Mouse (Mus musculus): ENCODE data around the gene Lyl1. TPM values are rescaled to one million over a fixed set of nuclear protein-coding genes. Genes with fewer than 3 reads are reported as not detected.

The Lyl1 gene
- polyA plus RNA-seq, 1 experiment, result 8.5 TPM

- DNase-seq (ENCODE audit: low read depth), result no peak
These were observed 21.8 kb downstream of the Lyl1 start, which contains the start of gene G430095P16Rik for GRCm38 (mm10) chr8:84722850-84723570. Gene G430095P16Rik (plus strand): TSS chr8:84723007.

- DNase-seq (ENCODE audit: low read depth), result no peak
These were observed 22.3 kb downstream of the Lyl1 start for GRCm38 (mm10) chr8:84723571-84723900.

GRCm38 (mm10) chr8:84724683-84725082 is 23.4 kb downstream of the Lyl1 start:
- DNase-seq (ENCODE audit: low read depth), result no peak

GRCm38 (mm10) chr8:84725246-84725940 is 24.1 kb downstream of the Lyl1 start:
- DNase-seq (ENCODE audit: low read depth), result no peak

- no peak for DNase-seq (ENCODE audit: low read depth)
These were observed 24.6 kb downstream of the Lyl1 start for GRCm38 (mm10) chr8:84725941-84726259.

- DNase-seq (ENCODE audit: low read depth), result no peak
These were observed 27.2 kb downstream of the Lyl1 start for GRCm38 (mm10) chr8:84728474-84728873.

- DNase-seq (ENCODE audit: low read depth), result no peak
These were observed 28.7 kb downstream of the Lyl1 start for GRCm38 (mm10) chr8:84729921-84730362.

GRCm38 (mm10) chr8:84730541-84731370 is 29.5 kb downstream of the Lyl1 start:
- no peak for DNase-seq (ENCODE audit: low read depth)

- no peak for DNase-seq (ENCODE audit: low read depth)
These were observed 30.3 kb downstream of the Lyl1 start for GRCm38 (mm10) chr8:84731371-84732177.

GRCm38 (mm10) chr8:84732545-84732944 is 31.3 kb downstream of the Lyl1 start:
- DNase-seq (ENCODE audit: low read depth), result no peak

- no peak for DNase-seq (ENCODE audit: low read depth)
These were observed 31.7 kb downstream of the Lyl1 start for GRCm38 (mm10) chr8:84732996-84733395.

- no peak for DNase-seq (ENCODE audit: low read depth)
These were observed 32.7 kb downstream of the Lyl1 start for GRCm38 (mm10) chr8:84733959-84734358.

GRCm38 (mm10) chr8:84734680-84735079 is 33.4 kb downstream of the Lyl1 start:
- no peak for DNase-seq (ENCODE audit: low read depth)

- no peak for DNase-seq (ENCODE audit: low read depth)
These were observed 34.3 kb downstream of the Lyl1 start for GRCm38 (mm10) chr8:84735597-84735996.

- no peak for DNase-seq (ENCODE audit: low read depth)
These were observed 35.3 kb downstream of the Lyl1 start for GRCm38 (mm10) chr8:84736521-84736920.

GRCm38 (mm10) chr8:84737608-84738007 is 36.4 kb downstream of the Lyl1 start:
- DNase-seq (ENCODE audit: low read depth), result no peak

- no peak for DNase-seq (ENCODE audit: low read depth)
These were observed 37.0 kb downstream of the Lyl1 start for GRCm38 (mm10) chr8:84738266-84738665.

GRCm38 (mm10) chr8:84738715-84739400 is 37.6 kb downstream of the Lyl1 start:
- no peak for DNase-seq (ENCODE audit: low read depth)

- DNase-seq (ENCODE audit: low read depth), result no peak
These were observed 38.1 kb downstream of the Lyl1 start for GRCm38 (mm10) chr8:84739401-84739742.

- DNase-seq (ENCODE audit: low read depth), result no peak
These were observed 39.9 kb downstream of the Lyl1 start for GRCm38 (mm10) chr8:84740895-84741843.

All from gonadal fat pad, adult 2 months (tissue).